Mouse (Mus musculus) Muller cell, postnatal 12 days (primary cell): ENCODE measurements around the gene Polr3gl.

Source experiments
- DNase-seq: peaks from one replicate; pipeline ENCODE4 v3.0.0-alpha.2; 2015; ENCODE audit errors: inconsistent ontology term

Gene Polr3gl

GRCm38 (mm10) chr3:96598156-96599068 is 4.4 kb upstream of the Polr3gl start:
- DNase-seq, result peak; percentile 68

- peak; percentile 13 for DNase-seq
Observed at GRCm38 (mm10) chr3:96597435-96597891, 3.5 kb upstream of the Polr3gl start.

GRCm38 (mm10) chr3:96596855-96597254 is 2.9 kb upstream of the Polr3gl start:
- DNase-seq, result peak; percentile 9

GRCm38 (mm10) chr3:96596228-96596707 is 2.3 kb upstream of the Polr3gl start, which contains the start of gene Ankrd34a:
Ankrd34a (plus strand) TSS chr3:96596636.
- peak; percentile 55 for DNase-seq

- DNase-seq, result peak; percentile 25
Observed at GRCm38 (mm10) chr3:96595661-96596060, 1.7 kb upstream of the Polr3gl start.

GRCm38 (mm10) chr3:96594851-96595250 is 870 bp upstream of the Polr3gl start:
- no peak for DNase-seq

- DNase-seq, result peak; percentile 34
Observed at GRCm38 (mm10) chr3:96593374-96593773, 607 bp downstream of the Polr3gl start.

GRCm38 (mm10) chr3:96590657-96591056 is 3.3 kb downstream of the Polr3gl start:
- no peak for DNase-seq

GRCm38 (mm10) chr3:96583386-96583785 is 10.6 kb downstream of the Polr3gl start:
- DNase-seq, result no peak

GRCm38 (mm10) chr3:96581771-96582515 is 12.0 kb downstream of the Polr3gl start:
- DNase-seq, result no peak

GRCm38 (mm10) chr3:96581141-96581540 is 12.8 kb downstream of the Polr3gl start:
- no peak for DNase-seq

- peak; percentile 81 for DNase-seq
Observed at GRCm38 (mm10) chr3:96579885-96580454, 14.0 kb downstream of the Polr3gl start.

- DNase-seq, result no peak
Observed at GRCm38 (mm10) chr3:96579239-96579750, 14.7 kb downstream of the Polr3gl start.

GRCm38 (mm10) chr3:96578561-96579238 is 15.3 kb downstream of the Polr3gl start:
- DNase-seq, result no peak

- no peak for DNase-seq
Observed at GRCm38 (mm10) chr3:96577566-96577965, 16.4 kb downstream of the Polr3gl start.

GRCm38 (mm10) chr3:96576690-96577541 is 17.1 kb downstream of the Polr3gl start, which contains the start of gene Gm16253:
Gm16253 (plus strand) TSS chr3:96576984.
- DNase-seq, result peak; percentile 92

- peak; percentile 75 for DNase-seq
Observed at GRCm38 (mm10) chr3:96576005-96576658, 17.8 kb downstream of the Polr3gl start.

GRCm38 (mm10) chr3:96575272-96575984 is 18.6 kb downstream of the Polr3gl start:
- DNase-seq, result no peak
